Mouse (Mus musculus) myocyte (in vitro differentiated cells): ENCODE data around the gene Galnt18.

Source experiments
- MAX ChIP-seq: IDR thresholded peaks from one replicate; pipeline ENCODE4 v1.6.1; 2011; ENCODE audit warnings: low read depth, mild to moderate bottlenecking, control low read depth
- POLR2A ChIP-seq: IDR thresholded peaks from one replicate; pipeline ENCODE4 v1.6.1; 2011; ENCODE audit warnings: low read depth, mild to moderate bottlenecking, control low read depth, moderate library complexity; ENCODE audit not compliant: insufficient read length
- TCF12 ChIP-seq: IDR thresholded peaks from one replicate; pipeline ENCODE4 v1.6.1; 2011; ENCODE audit warnings: mild to moderate bottlenecking, control low read depth; ENCODE audit not compliant: poor library complexity, insufficient read depth, severe bottlenecking

DNA sequence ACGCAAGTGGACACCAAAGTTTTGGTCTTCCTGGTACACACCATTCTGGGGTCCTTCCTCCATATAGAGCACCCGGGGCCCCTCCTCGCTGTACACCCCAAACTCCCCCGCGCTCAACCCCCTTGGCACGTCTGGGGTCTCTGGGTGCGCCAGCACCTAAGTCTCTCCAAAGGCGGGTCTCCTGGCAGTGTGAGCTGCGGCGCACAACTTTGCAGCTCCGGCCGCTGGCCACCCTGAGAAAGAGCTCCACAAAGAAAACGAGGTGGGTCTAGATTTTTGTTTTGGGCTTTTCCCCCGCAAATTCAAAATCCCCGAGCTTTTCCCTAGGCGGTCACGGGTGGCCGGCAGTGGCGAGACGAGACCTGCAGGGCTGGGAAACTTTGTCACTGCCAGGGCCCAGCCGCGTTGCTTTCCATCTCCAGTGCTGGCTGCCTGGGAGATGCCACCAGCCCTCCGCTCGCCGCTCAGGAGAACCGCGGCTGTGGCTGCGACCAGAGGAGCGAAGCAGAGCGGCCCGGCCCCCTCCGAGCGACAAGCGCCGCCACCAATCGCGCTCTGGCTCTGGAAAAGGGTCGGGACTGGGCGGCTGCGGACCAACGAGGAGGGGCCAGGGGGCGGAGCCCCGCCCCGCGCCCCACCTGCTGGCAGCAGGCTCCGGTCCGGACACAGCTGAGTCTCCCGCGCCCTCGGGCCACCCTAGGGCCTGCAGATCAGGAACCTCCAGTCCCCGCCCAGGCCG is at the start of gene Galnt18:
- TF ChIP-seq POLR2A (peak; percentile 81), MAX (no peak), TCF12 (no peak)
